Mouse (Mus musculus) neural tube, embryonic 13.5 days (tissue): ENCODE results near the gene Olfr545. TPM values are rescaled to one million over a fixed set of nuclear protein-coding genes. Genes with fewer than 3 reads are reported as not detected.

Experiments used
- ATAC-seq: fragments of 200-750 bp; cut with Nextera tagmentation; 2 replicates; pipeline ENCODE4 v1.8.0; 2017; ENCODE audit warnings: low read depth, mild to moderate bottlenecking, moderate TSS enrichment, moderate library complexity
- H3K27ac ChIP-seq: fragments of 300-500 bp; sonication (generic); replicated peaks from 2 replicates; pipeline ENCODE4 v1.5.1; 2015; ENCODE audit warnings: moderate library complexity, mild to moderate bottlenecking, inconsistent platforms
- H3K27me3 ChIP-seq: fragments of 300-500 bp; sonication (generic); 2 replicates; pipeline ENCODE4 v1.6.1; 2015; ENCODE audit warnings: mild to moderate bottlenecking, inconsistent platforms
- H3K36me3 ChIP-seq: fragments of 300-500 bp; sonication (generic); 2 replicates; pipeline ENCODE4 v1.6.1; 2015; ENCODE audit warnings: mild to moderate bottlenecking, inconsistent platforms
- H3K4me1 ChIP-seq: fragments of 300-500 bp; sonication (generic); replicated peaks from 2 replicates; pipeline ENCODE4 v1.6.1; 2015; ENCODE audit warnings: inconsistent platforms
- H3K4me2 ChIP-seq: fragments of 300-500 bp; sonication (generic); 2 replicates; pipeline ENCODE4 v1.6.1; 2015; ENCODE audit warnings: inconsistent platforms, mild to moderate bottlenecking, moderate library complexity
- H3K4me3 ChIP-seq: fragments of 300-500 bp; sonication (generic); 2 replicates; pipeline ENCODE4 v1.5.1; 2015; ENCODE audit warnings: mild to moderate bottlenecking, inconsistent platforms
- H3K9ac ChIP-seq: fragments of 300-500 bp; sonication (generic); 2 replicates; pipeline ENCODE4 v1.6.1; 2015; ENCODE audit warnings: moderate library complexity, mild to moderate bottlenecking, inconsistent platforms
- H3K9me3 ChIP-seq: fragments of 300-500 bp; sonication (generic); 2 replicates; pipeline ENCODE4 v1.6.1; 2016; ENCODE audit warnings: inconsistent platforms
- WGBS: fragments of 180-500 bp; shearing (Covaris S2); methylation state at CpG from one replicate; pipeline ENCODE4 v1.1.7; 2015; 5-methylcytosine and 5-hydroxymethylcytosine counted together
- polyA plus RNA-seq: library from polyadenylated mRNA; unstranded; fragments of >200 nt; fragmentation: Nextera tagmentation; extraction: Ambion mirVana; gene quantifications from 2 replicates; pipeline ENCODE4 v1.2.1, GENCODE M21; 2015

Gene Olfr545
- polyA plus RNA-seq, 1 experiment from 2014 or later: 0.38 TPM

GRCm38 (mm10) chr7:102477377-102477776 lies 22.0 kb downstream of the Olfr545 start:
- peaks cover 4% of the 10 kb centered on the region; the same call in 1 of the 2 replicates for H3K36me3 ChIP-seq
- ATAC-seq: no peak
- no peaks in the 10 kb centered on the region for H3K27me3 ChIP-seq
- no peak overlapping the region for H3K4me2 ChIP-seq
- no peaks in the 10 kb centered on the region for H3K4me1 ChIP-seq
- no peak overlapping the region for H3K4me3 ChIP-seq
- H3K27ac ChIP-seq: no peak overlapping the region
- 77% methylated on average over 11 of the region's 11 CpGs for WGBS
- no peaks in the 10 kb centered on the region for H3K9me3 ChIP-seq
- H3K9ac ChIP-seq: no peak overlapping the region

- Histone ChIP-seq H3K9ac (no peak overlapping the region), H3K4me2 (no peak overlapping the region), H3K27ac (no peak overlapping the region), H3K9me3 (no peaks in the 10 kb centered on the region), H3K36me3 (peaks cover 4% of the 10 kb centered on the region; the same call in 1 of the 2 replicates), H3K4me3 (no peak overlapping the region), H3K4me1 (no peaks in the 10 kb centered on the region), H3K27me3 (no peaks in the 10 kb centered on the region)
- ATAC-seq: no peak
- WGBS: 96% methylated on average over 5 of the region's 5 CpGs
Observed at GRCm38 (mm10) chr7:102476601-102477000, 22.8 kb downstream of the Olfr545 start.

- no peak overlapping the region for H3K9ac ChIP-seq
- no peaks in the 10 kb centered on the region for H3K9me3 ChIP-seq
- H3K4me3 ChIP-seq: no peak overlapping the region
- peaks cover 22% of the 10 kb centered on the region for H3K36me3 ChIP-seq
- ATAC-seq: no peak
- WGBS: 74% methylated on average over 5 of the region's 5 CpGs
- H3K27me3 ChIP-seq: no peaks in the 10 kb centered on the region
- H3K4me1 ChIP-seq: no peaks in the 10 kb centered on the region
- no peak overlapping the region for H3K4me2 ChIP-seq
- no peak overlapping the region for H3K27ac ChIP-seq
Observed at GRCm38 (mm10) chr7:102472675-102473074, 26.7 kb downstream of the Olfr545 start.

GRCm38 (mm10) chr7:102467566-102467965 lies 31.8 kb downstream of the Olfr545 start:
- Histone ChIP-seq H3K4me1 (no peaks in the 10 kb centered on the region), H3K27ac (no peak overlapping the region), H3K9me3 (no peaks in the 10 kb centered on the region), H3K4me3 (no peak overlapping the region), H3K36me3 (peaks cover 64% of the 10 kb centered on the region), H3K9ac (no peak overlapping the region), H3K4me2 (no peak overlapping the region), H3K27me3 (no peaks in the 10 kb centered on the region)
- WGBS: 90% methylated on average over 8 of the region's 8 CpGs
- ATAC-seq: no peak

GRCm38 (mm10) chr7:102458618-102459380 lies 40.6 kb downstream of the Olfr545 start:
- Histone ChIP-seq H3K27me3 (no peaks in the 10 kb centered on the region), H3K36me3 (peaks cover 84% of the 10 kb centered on the region), H3K4me3 (no peak overlapping the region), H3K4me2 (no peak overlapping the region), H3K27ac (no peak overlapping the region), H3K9ac (no peak overlapping the region), H3K9me3 (no peaks in the 10 kb centered on the region), H3K4me1 (no peaks in the 10 kb centered on the region)
- no peak for ATAC-seq
- WGBS: 83% methylated on average over 5 of the region's 5 CpGs

GRCm38 (mm10) chr7:102446438-102446837 lies 52.9 kb downstream of the Olfr545 start:
- Histone ChIP-seq H3K36me3 (peaks cover 51% of the 10 kb centered on the region), H3K4me2 (no peak overlapping the region), H3K4me1 (peaks cover 24% of the 10 kb centered on the region), H3K27me3 (no peaks in the 10 kb centered on the region), H3K27ac (no peak overlapping the region), H3K4me3 (no peak overlapping the region), H3K9ac (no peak overlapping the region), H3K9me3 (no peaks in the 10 kb centered on the region)
- 95% methylated on average over 9 of the region's 9 CpGs for WGBS
- no peak for ATAC-seq

- Histone ChIP-seq H3K9ac (no peak overlapping the region), H3K36me3 (peaks cover 32% of the 10 kb centered on the region), H3K4me3 (no peak overlapping the region), H3K27ac (no peak overlapping the region), H3K4me1 (peaks cover 24% of the 10 kb centered on the region), H3K9me3 (no peaks in the 10 kb centered on the region), H3K27me3 (peaks cover 5% of the 10 kb centered on the region; the same call in 1 of the 2 replicates), H3K4me2 (no peak overlapping the region)
- WGBS: 86% methylated on average over 2 of the region's 2 CpGs
- no peak for ATAC-seq
Observed at GRCm38 (mm10) chr7:102444301-102444700, 55.1 kb downstream of the Olfr545 start.

- Histone ChIP-seq H3K9me3 (no peaks in the 10 kb centered on the region), H3K27ac (no peak overlapping the region), H3K4me1 (peaks cover 24% of the 10 kb centered on the region), H3K27me3 (peaks cover 18% of the 10 kb centered on the region; the same call in 1 of the 2 replicates), H3K4me2 (peak overlapping the region; percentile 68), H3K9ac (peak overlapping the region; percentile 83), H3K4me3 (peak overlapping the region; percentile 81), H3K36me3 (peaks cover 21% of the 10 kb centered on the region)
- no peak for ATAC-seq
- under 1% methylated on average over 4 of the region's 4 CpGs for WGBS
Observed at GRCm38 (mm10) chr7:102442432-102442831, 56.9 kb downstream of the Olfr545 start.

GRCm38 (mm10) chr7:102441657-102442391 lies 57.5 kb downstream of the Olfr545 start, which contains the start of gene Rrm1:
Gene Rrm1 (plus strand): TSS chr7:102441695.
- peak within 1 kb of the TSS; percentile 75 for H3K27ac ChIP-seq
- peak; percentile 100 for ATAC-seq
- peaks cover 18% of the 10 kb centered on the region; the same call in 1 of the 2 replicates for H3K27me3 ChIP-seq
- H3K4me1 ChIP-seq: peaks cover 24% of the 10 kb centered on the region
- WGBS: under 1% methylated on average over 56 of the region's 56 CpGs
- H3K4me3 ChIP-seq: peak within 1 kb of the TSS; percentile 81
- no peaks in the 10 kb centered on the region for H3K9me3 ChIP-seq
- H3K36me3 ChIP-seq: peaks cover 16% of the 10 kb centered on the region
- H3K9ac ChIP-seq: peak within 1 kb of the TSS; percentile 83
- peak within 1 kb of the TSS; percentile 68 for H3K4me2 ChIP-seq

Other genes with a start within 250 kb of the Olfr545 start
- gene Rhog, start 243.5 kb downstream of the Olfr545 start, polyA plus RNA-seq: 20.1 and 22.5 TPM in 2 replicates
- 10.2 and 11.6 TPM in 2 replicates for gene Stim1, start 231.8 kb downstream of the Olfr545 start, polyA plus RNA-seq
- gene Rrm1, start 57.9 kb downstream of the Olfr545 start, polyA plus RNA-seq: 46.7 and 55.0 TPM in 2 replicates
- 0.48 and 0.50 TPM in 2 replicates for gene Olfr543, start 17.9 kb downstream of the Olfr545 start, polyA plus RNA-seq
- gene Olfr544, start 11.3 kb downstream of the Olfr545 start, polyA plus RNA-seq: 0.17 TPM in 1 of 2 replicates, not detected in the other
- gene Olfr547, start 35.2 kb upstream of the Olfr545 start, polyA plus RNA-seq: not detected in 2 replicates
- gene Olfr548-ps1, start 41.3 kb upstream of the Olfr545 start, polyA plus RNA-seq: not detected in 2 replicates
- not detected in 2 replicates for gene Olfr549, start 50.3 kb upstream of the Olfr545 start, polyA plus RNA-seq
- gene Trim21, start 65.9 kb upstream of the Olfr545 start, polyA plus RNA-seq: 0.15 and 0.36 TPM in 2 replicates
- not detected in 2 replicates for gene Olfr550, start 71.9 kb upstream of the Olfr545 start, polyA plus RNA-seq
- gene Olfr551, start 92.3 kb upstream of the Olfr545 start, polyA plus RNA-seq: not detected in 2 replicates
- gene Olfr552, start 98.2 kb upstream of the Olfr545 start, polyA plus RNA-seq: 0.06 TPM in 1 of 2 replicates, not detected in the other
- gene Olfr553, start 118.6 kb upstream of the Olfr545 start, polyA plus RNA-seq: not detected in 2 replicates
- not detected in 2 replicates for gene Olfr554, start 138.9 kb upstream of the Olfr545 start, polyA plus RNA-seq
- not detected in 2 replicates for gene Olfr555, start 159.2 kb upstream of the Olfr545 start, polyA plus RNA-seq
- gene Olfr556, start 165.3 kb upstream of the Olfr545 start, polyA plus RNA-seq: not detected in 2 replicates
- gene Trim68, start 187.8 kb upstream of the Olfr545 start, polyA plus RNA-seq: 9.3 and 12.3 TPM in 2 replicates
- gene Olfr557, start 196.3 kb upstream of the Olfr545 start, polyA plus RNA-seq: not detected in 2 replicates
- gene Olfr558, start 202.6 kb upstream of the Olfr545 start, polyA plus RNA-seq: 2.5 and 2.7 TPM in 2 replicates
- not detected in 2 replicates for gene Olfr33, start 219.5 kb upstream of the Olfr545 start, polyA plus RNA-seq
- not detected in 2 replicates for gene Olfr559, start 227.9 kb upstream of the Olfr545 start, polyA plus RNA-seq